Mouse (Mus musculus): ENCODE measurements around the gene Evx2. TPM values are rescaled to one million over a fixed set of nuclear protein-coding genes. Genes with fewer than 3 reads are reported as not detected.

Gene Evx2
- polyA plus RNA-seq, 1 experiment from 2014 or later, result not detected

- peaks cover 89% of the 10 kb centered on the region for H3K27me3 ChIP-seq (replicated peaks)
- no peak overlapping the region for H3K4me3 ChIP-seq
- peaks cover 26% of the 10 kb centered on the region for H3K4me1 ChIP-seq (replicated peaks)
- no peak for ATAC-seq (ENCODE audit: insufficient number of reproducible peaks, low FRiP score)
- no peak overlapping the region for H3K9ac ChIP-seq
- no peaks in the 10 kb centered on the region for H3K36me3 ChIP-seq
- WGBS, result 1% methylated on average over 47 of the region's 47 CpGs
- no peaks in the 10 kb centered on the region for H3K9me3 ChIP-seq (replicated peaks)
- H3K4me2 ChIP-seq, result no peak overlapping the region
- H3K27ac ChIP-seq (ENCODE audit: poor library complexity, severe bottlenecking), result no peak overlapping the region
Measured at GRCm38 (mm10) chr2:74658667-74659371, 538 bp downstream of the Evx2 start.

- Histone ChIP-seq H3K4me2 (peak overlapping the region; percentile 33; the same call in 1 of the 2 replicates), H3K36me3 (no peaks in the 10 kb centered on the region), H3K4me1 (replicated peaks) (peaks cover 26% of the 10 kb centered on the region), H3K27ac (ENCODE audit: poor library complexity, severe bottlenecking) (no peak overlapping the region), H3K9me3 (replicated peaks) (no peaks in the 10 kb centered on the region), H3K4me3 (peak overlapping the region; percentile 15), H3K9ac (no peak overlapping the region), H3K27me3 (replicated peaks) (peaks cover 85% of the 10 kb centered on the region)
- WGBS, result under 1% methylated on average over 15 of the region's 15 CpGs
- ATAC-seq (ENCODE audit: insufficient number of reproducible peaks, low FRiP score), result no peak
Measured at GRCm38 (mm10) chr2:74658024-74658666, 1.2 kb downstream of the Evx2 start.

GRCm38 (mm10) chr2:74657251-74658023 lies 1.9 kb downstream of the Evx2 start:
- 3% methylated on average over 62 of the region's 62 CpGs for WGBS
- ATAC-seq (ENCODE audit: insufficient number of reproducible peaks, low FRiP score), result no peak
- Histone ChIP-seq H3K4me1 (replicated peaks) (peaks cover 26% of the 10 kb centered on the region), H3K9ac (no peak overlapping the region), H3K4me2 (peak overlapping the region; percentile 33), H3K4me3 (peak overlapping the region; percentile 15), H3K9me3 (replicated peaks) (no peaks in the 10 kb centered on the region), H3K27ac (ENCODE audit: poor library complexity, severe bottlenecking) (no peak overlapping the region), H3K36me3 (no peaks in the 10 kb centered on the region), H3K27me3 (replicated peaks) (peaks cover 81% of the 10 kb centered on the region)

DNA sequence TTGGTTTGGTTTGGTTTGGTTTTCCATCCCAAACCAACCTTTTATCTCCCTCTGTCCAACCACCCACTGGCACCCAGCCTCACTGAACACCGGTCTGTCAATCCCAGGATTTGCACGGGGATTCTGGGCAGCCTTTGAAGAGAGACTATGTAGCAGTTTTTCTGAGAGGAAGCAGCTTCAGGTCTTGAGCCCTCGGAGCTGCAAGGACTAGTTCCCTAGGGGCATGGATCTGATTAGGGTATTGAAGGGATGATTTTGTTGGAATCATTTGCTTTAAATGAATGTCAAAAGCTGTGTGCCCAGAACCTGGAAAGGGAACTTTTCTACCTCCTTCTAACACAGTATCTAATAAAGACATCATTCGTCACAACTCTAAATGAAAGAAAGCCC lies 2.7 kb downstream of the Evx2 start:
- no peak overlapping the region for H3K9ac ChIP-seq
- no peak overlapping the region for H3K4me2 ChIP-seq
- H3K36me3 ChIP-seq, result no peaks in the 10 kb centered on the region
- 2% methylated on average over 4 of the region's 4 CpGs for WGBS
- H3K9me3 ChIP-seq (replicated peaks), result no peaks in the 10 kb centered on the region
- peaks cover 81% of the 10 kb centered on the region for H3K27me3 ChIP-seq (replicated peaks)
- no peak overlapping the region for H3K27ac ChIP-seq (ENCODE audit: poor library complexity, severe bottlenecking)
- no peak for ATAC-seq (ENCODE audit: insufficient number of reproducible peaks, low FRiP score)
- no peak overlapping the region for H3K4me3 ChIP-seq
- H3K4me1 ChIP-seq (replicated peaks), result peaks cover 24% of the 10 kb centered on the region

GRCm38 (mm10) chr2:74655821-74656631 lies 3.3 kb downstream of the Evx2 start:
- Histone ChIP-seq H3K4me2 (peak overlapping the region; percentile 62), H3K9me3 (replicated peaks) (no peaks in the 10 kb centered on the region), H3K4me3 (peak overlapping the region; percentile 42), H3K36me3 (no peaks in the 10 kb centered on the region), H3K27me3 (replicated peaks) (peaks cover 80% of the 10 kb centered on the region), H3K9ac (no peak overlapping the region), H3K27ac (ENCODE audit: poor library complexity, severe bottlenecking) (no peak overlapping the region), H3K4me1 (replicated peaks) (peaks cover 21% of the 10 kb centered on the region)
- no peak for ATAC-seq (ENCODE audit: insufficient number of reproducible peaks, low FRiP score)
- under 1% methylated on average over 69 of the region's 69 CpGs for WGBS

DNA sequence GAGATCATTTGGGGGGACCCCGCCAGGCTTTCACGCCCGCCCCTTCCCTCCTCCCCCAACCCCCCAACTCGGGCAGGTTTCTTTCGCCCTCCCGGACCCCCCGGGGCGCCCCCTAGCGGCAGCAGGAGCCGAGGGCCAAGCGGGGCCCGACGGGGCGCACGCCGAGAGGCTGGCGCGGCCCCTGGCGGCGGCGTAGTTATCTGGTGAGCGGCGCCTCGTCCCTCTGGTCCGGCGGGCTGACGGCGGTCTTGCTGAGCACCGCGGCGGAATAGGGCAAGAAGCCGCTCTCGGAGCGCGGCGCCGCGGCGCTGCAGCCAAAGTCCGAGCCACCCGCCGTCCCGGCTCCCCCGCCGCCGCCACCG lies 4.0 kb downstream of the Evx2 start:
- under 1% methylated on average over 44 of the region's 47 CpGs for WGBS
- Histone ChIP-seq H3K4me3 (peak overlapping the region; percentile 42), H3K9ac (no peak overlapping the region), H3K4me1 (replicated peaks) (peaks cover 17% of the 10 kb centered on the region), H3K27me3 (replicated peaks) (peaks cover 80% of the 10 kb centered on the region), H3K9me3 (replicated peaks) (no peaks in the 10 kb centered on the region), H3K4me2 (peak overlapping the region; percentile 62), H3K27ac (ENCODE audit: poor library complexity, severe bottlenecking) (no peak overlapping the region), H3K36me3 (no peaks in the 10 kb centered on the region)
- no peak for ATAC-seq (ENCODE audit: insufficient number of reproducible peaks, low FRiP score)

- Histone ChIP-seq H3K27me3 (replicated peaks) (peaks cover 84% of the 10 kb centered on the region), H3K9me3 (replicated peaks) (no peaks in the 10 kb centered on the region), H3K9ac (no peak overlapping the region), H3K36me3 (no peaks in the 10 kb centered on the region), H3K4me1 (replicated peaks) (peaks cover 17% of the 10 kb centered on the region), H3K27ac (ENCODE audit: poor library complexity, severe bottlenecking) (no peak overlapping the region), H3K4me2 (no peak overlapping the region), H3K4me3 (peak overlapping the region; percentile 42)
- WGBS, result 5% methylated on average over 20 of the region's 20 CpGs
- ATAC-seq (ENCODE audit: insufficient number of reproducible peaks, low FRiP score), result no peak
Measured at GRCm38 (mm10) chr2:74654743-74655419, 4.5 kb downstream of the Evx2 start.

- Histone ChIP-seq H3K9ac (no peak overlapping the region), H3K27me3 (replicated peaks) (peaks cover 84% of the 10 kb centered on the region), H3K4me2 (no peak overlapping the region), H3K27ac (ENCODE audit: poor library complexity, severe bottlenecking) (no peak overlapping the region), H3K9me3 (replicated peaks) (no peaks in the 10 kb centered on the region), H3K36me3 (no peaks in the 10 kb centered on the region), H3K4me3 (no peak overlapping the region), H3K4me1 (replicated peaks) (peaks cover 17% of the 10 kb centered on the region)
- no peak for ATAC-seq (ENCODE audit: insufficient number of reproducible peaks, low FRiP score)
- WGBS, result 13% methylated on average over 17 of the region's 17 CpGs
Measured at GRCm38 (mm10) chr2:74653781-74654535, 5.4 kb downstream of the Evx2 start.

DNA sequence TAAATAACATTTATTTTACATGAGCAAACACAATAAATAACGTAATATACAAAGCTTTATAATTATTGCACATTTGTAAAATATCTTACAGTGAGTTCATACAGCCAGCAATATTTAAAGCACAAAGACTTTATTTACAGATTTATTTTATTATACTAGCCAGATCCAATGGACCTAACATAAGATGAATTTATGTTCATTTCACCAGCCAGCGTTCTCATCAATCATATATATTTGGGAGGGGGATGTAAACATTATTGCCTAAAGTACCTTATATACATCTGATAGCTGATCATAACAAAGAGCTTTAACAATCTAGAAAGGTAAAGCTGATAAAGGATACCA lies 6.4 kb downstream of the Evx2 start:
- Histone ChIP-seq H3K4me1 (replicated peaks) (peaks cover 17% of the 10 kb centered on the region), H3K36me3 (no peaks in the 10 kb centered on the region), H3K27me3 (replicated peaks) (peaks cover 86% of the 10 kb centered on the region), H3K9ac (no peak overlapping the region), H3K4me2 (no peak overlapping the region), H3K9me3 (replicated peaks) (no peaks in the 10 kb centered on the region), H3K27ac (ENCODE audit: poor library complexity, severe bottlenecking) (no peak overlapping the region), H3K4me3 (no peak overlapping the region)
- WGBS, result 40% methylated on average over 2 of the region's 2 CpGs
- no peak for ATAC-seq (ENCODE audit: insufficient number of reproducible peaks, low FRiP score)

Measured in heart, embryonic 12.5 days (tissue).